Mouse (Mus musculus): ENCODE measurements around the gene Ndufv1. TPM values are rescaled to one million over a fixed set of nuclear protein-coding genes. Genes with fewer than 3 reads are reported as not detected.
A peak's percentile ranks its signal among the peaks of the same experiment; 100 is the strongest.
"Not testable (repeated sequence)": the region's sequence is repeated elsewhere in the genome, so short reads cannot be mapped to it uniquely, and the experiment has no call there.

Gene Ndufv1
- polyA plus RNA-seq (2012; rRNA removed): 260 and 262 TPM in 2 replicates

DNA sequence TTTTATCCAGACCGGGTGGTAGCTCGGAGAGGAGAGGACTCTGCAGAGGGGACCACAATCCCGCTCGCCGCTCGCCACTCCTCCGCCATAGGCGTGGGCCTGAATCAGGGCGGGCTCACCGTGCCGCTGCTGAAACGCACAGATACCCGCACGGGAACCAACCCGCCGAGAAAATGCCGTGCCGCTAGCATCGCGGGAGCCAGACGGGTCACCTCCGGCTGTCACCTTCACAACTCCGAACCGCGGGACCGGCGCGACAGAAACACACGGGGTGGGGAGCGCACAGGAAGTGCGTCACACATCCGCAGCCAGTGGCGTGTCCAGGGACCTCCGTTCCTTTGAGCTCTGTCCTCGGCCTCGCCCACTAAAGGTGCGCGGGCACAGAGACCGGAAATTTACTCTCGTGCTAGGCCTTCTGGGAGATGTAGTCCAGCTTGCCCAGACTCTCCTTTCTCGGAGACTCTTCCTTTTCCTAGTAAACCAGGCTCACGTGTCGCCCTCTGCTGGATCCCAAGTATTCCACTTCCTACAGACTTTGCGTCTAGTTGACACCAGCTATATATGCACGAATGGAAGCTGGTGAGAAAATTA is at the start of gene Ndufv1:
Gene Ndufv1, minus strand, starts transcription at position 375 of the 591 bp plus-strand sequence.
- no peak within 1 kb of the TSS for H3K27ac ChIP-seq (ENCODE audit: insufficient read depth, low read length)
- H3K4me3 ChIP-seq (ENCODE audit: insufficient read depth, low read length): peak within 1 kb of the TSS; percentile 65
- peaks cover 4% of the 10 kb centered on the region; the same call in 1 of the 2 replicates for H3K4me1 ChIP-seq (ENCODE audit: control insufficient read depth, insufficient read depth, low read length)
- TF ChIP-seq POLR2A (IDR thresholded peaks at IDR 0.05; ENCODE audit: extremely low read depth, insufficient read depth, low read length) (peak; percentile 74), CTCF (IDR thresholded peaks at IDR 0.05; ENCODE audit: extremely low read depth, insufficient read depth, low read length) (peak; percentile 92)

DNA sequence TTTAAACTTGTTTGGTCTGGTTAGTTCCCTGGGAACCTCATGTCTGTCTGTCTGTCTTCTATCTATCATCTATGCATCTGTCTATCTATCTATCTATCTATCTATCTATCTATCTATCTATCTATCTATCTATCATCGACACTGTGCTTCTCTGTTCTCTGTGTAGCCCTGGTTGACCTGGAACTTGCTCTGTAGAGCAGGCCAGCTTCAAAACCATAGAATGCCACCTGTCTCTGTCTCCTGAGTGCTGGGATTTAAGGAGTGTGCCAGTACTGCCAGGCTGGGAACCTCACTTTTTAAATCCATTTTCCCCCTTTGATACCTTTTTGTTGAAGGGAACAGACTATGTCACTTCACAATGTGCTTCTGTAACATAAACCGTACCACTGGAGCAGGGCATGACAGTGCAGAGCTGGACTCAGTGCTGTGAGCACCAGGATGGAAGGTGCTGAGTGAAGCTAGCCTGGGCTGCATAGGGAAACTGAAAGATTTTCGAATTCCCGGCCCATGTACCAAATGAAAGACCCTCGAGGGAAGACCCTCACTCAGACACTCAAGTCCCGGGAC is 48.4 kb upstream of the Ndufv1 start:
- no peak overlapping the region for H3K27ac ChIP-seq (ENCODE audit: insufficient read depth, low read length)
- H3K4me3 ChIP-seq (ENCODE audit: insufficient read depth, low read length): no peak overlapping the region
- no peaks in the 10 kb centered on the region for H3K4me1 ChIP-seq (ENCODE audit: control insufficient read depth, insufficient read depth, low read length)
- TF ChIP-seq POLR2A (IDR thresholded peaks at IDR 0.05; ENCODE audit: extremely low read depth, insufficient read depth, low read length): no peak
- TF ChIP-seq CTCF (IDR thresholded peaks at IDR 0.05; ENCODE audit: extremely low read depth, insufficient read depth, low read length): no peak

DNA sequence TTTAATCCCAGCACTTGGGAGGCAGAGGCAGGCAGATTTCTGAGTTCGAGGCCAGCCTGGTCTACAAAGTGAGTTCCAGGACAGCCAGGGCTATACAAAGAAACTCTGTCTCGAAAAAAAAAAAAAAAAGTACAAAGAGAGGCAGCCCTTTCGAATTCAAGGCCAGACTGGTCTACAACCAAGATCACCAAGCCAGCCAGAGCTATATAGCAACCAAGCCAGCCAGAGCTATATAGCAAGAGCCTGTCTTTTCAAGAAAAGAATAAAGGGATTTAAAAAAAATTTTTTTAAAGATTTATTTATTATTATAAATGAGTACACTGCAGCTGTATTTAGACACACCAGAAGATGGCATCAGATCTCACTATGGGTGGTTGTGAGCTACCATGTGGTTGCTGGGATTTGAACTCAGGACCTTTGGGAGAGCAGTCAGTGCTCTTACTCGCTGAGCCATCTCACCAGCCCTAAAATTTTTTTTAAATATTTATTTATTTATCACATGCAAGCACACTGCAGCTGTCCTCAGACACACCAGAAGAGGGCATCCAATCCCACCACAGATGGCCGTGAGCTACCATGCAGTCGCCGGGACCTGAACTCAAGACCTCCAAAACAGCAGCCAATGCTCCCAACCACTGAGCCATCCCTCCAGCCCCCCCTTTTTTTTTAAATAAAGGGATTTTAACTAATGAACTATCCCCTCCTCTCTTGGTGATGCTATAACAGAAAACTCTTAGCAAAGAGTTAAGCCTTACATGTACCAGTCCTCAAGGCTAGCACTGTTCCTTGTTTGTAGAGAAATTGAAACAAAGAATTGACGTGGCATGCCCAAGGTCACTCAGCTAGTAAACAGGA is 47.7 kb upstream of the Ndufv1 start:
- H3K27ac ChIP-seq (ENCODE audit: insufficient read depth, low read length); H3K4me1 ChIP-seq (ENCODE audit: control insufficient read depth, insufficient read depth, low read length); H3K4me3 ChIP-seq (ENCODE audit: insufficient read depth, low read length): not testable (repeated sequence)

DNA sequence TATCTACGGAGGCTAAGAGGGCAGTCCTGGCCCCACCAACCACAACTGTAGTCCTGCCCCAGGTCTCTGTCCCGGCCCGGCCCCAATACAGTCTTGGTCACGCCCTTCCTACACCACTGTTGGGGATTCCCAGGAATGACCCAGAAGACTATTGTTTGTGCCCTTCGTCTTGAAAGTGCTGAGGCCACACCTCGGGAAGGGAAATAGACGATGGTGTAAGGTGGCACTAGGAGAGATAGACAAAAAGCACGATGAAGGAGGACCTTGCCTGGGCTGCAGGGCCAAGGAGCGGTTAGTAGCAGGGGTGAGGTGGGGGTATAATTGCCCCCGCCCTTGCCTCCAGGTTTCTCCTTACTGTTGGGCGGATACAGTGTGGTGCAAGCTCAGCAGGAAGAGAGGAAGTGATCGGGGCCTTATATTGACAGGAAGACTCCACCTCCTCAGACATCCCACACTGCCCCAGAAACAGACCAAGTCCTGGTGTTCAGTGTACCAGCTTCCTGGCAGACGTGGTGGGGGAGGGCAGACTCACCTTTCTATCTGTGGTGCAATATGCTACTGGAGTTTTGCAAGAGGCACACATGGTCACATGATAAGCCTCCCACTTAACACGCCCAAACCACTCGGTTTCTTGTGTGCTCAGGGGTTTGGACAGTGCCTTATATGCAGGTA is 46.6 kb upstream of the Ndufv1 start, which contains the start of gene Gstp3:
Gene Gstp3, minus strand, starts transcription at position 501 of the 672 bp plus-strand sequence.
- H3K4me3 ChIP-seq (ENCODE audit: insufficient read depth, low read length): no peak within 1 kb of the TSS
- no peak within 1 kb of the TSS for H3K27ac ChIP-seq (ENCODE audit: insufficient read depth, low read length)
- H3K4me1 ChIP-seq (ENCODE audit: control insufficient read depth, insufficient read depth, low read length): no peaks in the 10 kb centered on the region
- no peak for TF ChIP-seq POLR2A (IDR thresholded peaks at IDR 0.05; ENCODE audit: extremely low read depth, insufficient read depth, low read length)
- no peak for TF ChIP-seq CTCF (IDR thresholded peaks at IDR 0.05; ENCODE audit: extremely low read depth, insufficient read depth, low read length)

DNA sequence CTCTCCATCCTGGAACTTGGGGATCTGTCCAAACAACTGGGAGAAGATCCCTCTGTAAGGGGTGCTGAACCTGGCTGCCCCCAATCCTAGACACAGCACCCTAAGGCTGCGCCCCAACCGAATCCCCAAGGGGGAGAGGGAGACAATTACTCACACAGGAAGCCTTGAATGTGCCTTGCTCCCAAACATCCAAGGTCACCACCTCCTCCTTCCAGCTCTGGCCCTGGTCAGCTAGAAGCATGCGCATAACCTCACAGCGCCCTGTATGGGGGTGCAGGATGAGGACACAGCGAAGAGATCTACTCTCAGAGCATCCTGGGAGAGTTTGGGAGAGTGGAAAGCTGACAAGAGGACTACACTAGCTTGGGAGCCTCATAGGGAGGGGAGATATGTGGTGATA is 46.0 kb upstream of the Ndufv1 start:
- no peak overlapping the region for H3K27ac ChIP-seq (ENCODE audit: insufficient read depth, low read length)
- H3K4me1 ChIP-seq (ENCODE audit: control insufficient read depth, insufficient read depth, low read length): no peaks in the 10 kb centered on the region
- TF ChIP-seq POLR2A (IDR thresholded peaks at IDR 0.05; ENCODE audit: extremely low read depth, insufficient read depth, low read length) (no peak), CTCF (IDR thresholded peaks at IDR 0.05; ENCODE audit: extremely low read depth, insufficient read depth, low read length) (no peak)
- no peak overlapping the region for H3K4me3 ChIP-seq (ENCODE audit: insufficient read depth, low read length)

DNA sequence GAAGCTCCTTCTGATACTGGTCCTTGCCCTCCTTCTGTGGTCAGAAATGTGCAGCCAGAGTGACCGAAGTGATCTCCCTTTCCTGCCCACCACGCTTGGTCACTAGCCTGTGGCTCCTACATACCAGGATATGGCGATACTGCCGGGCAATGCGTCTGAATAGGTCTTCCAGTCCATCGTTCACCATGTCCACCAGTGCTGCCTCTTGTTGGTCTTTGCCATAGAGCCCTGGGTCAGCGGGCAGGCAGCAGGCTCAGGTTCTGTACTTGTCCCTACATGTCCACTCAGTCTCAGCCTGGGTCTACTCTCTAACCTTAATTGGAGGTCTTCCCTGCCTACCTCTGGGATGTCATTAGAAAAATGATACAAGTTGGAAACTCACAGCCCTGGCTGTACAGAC is 45.4 kb upstream of the Ndufv1 start:
- Histone ChIP-seq H3K27ac (ENCODE audit: insufficient read depth, low read length) (no peak overlapping the region), H3K4me3 (ENCODE audit: insufficient read depth, low read length) (no peak overlapping the region), H3K4me1 (ENCODE audit: control insufficient read depth, insufficient read depth, low read length) (no peaks in the 10 kb centered on the region)
- TF ChIP-seq POLR2A (IDR thresholded peaks at IDR 0.05; ENCODE audit: extremely low read depth, insufficient read depth, low read length) (no peak), CTCF (IDR thresholded peaks at IDR 0.05; ENCODE audit: extremely low read depth, insufficient read depth, low read length) (no peak)

DNA sequence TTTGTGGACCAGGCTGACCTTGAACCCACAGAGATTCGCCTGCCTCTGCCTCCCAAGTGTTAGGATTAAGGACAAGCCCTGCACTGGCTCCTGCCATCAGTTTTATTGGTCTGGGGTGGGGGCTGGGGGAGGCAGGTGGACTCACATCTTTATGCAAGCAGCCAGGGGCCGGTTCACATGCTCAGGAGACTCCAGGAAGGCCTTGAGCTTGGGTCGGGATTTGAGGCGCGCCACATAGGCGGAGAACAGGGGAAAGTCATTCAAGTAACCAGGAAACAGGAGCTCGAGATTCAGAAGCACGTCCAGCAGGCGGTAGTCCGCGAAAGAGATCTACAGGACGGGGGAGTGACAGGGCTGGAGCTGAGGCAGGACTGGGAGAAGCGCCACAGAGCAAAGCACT is 44.8 kb upstream of the Ndufv1 start:
- no peak overlapping the region for H3K4me3 ChIP-seq (ENCODE audit: insufficient read depth, low read length)
- H3K4me1 ChIP-seq (ENCODE audit: control insufficient read depth, insufficient read depth, low read length): no peaks in the 10 kb centered on the region
- no peak overlapping the region for H3K27ac ChIP-seq (ENCODE audit: insufficient read depth, low read length)
- TF ChIP-seq CTCF (IDR thresholded peaks at IDR 0.05; ENCODE audit: extremely low read depth, insufficient read depth, low read length) (no peak), POLR2A (IDR thresholded peaks at IDR 0.05; ENCODE audit: extremely low read depth, insufficient read depth, low read length) (no peak)

DNA sequence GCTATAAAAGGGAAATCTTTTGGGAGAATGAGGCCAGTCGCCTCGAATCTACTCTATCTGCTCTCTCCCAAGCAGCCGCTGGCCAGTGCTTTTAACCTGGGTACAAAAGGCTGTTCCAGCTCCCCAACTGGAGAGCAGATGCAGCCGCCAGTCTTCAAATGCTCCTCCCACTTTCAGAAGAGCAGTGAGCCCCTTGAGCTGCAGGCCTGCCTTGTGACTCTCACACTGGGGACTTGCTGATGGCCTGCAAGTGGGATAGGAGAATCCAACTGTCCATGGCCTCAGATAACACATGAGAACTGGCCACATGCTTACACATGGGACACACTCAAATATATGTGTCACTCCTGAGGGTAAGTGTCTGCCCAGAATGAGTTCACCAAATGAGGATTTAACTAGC is 44.1 kb upstream of the Ndufv1 start:
- Histone ChIP-seq H3K4me1 (ENCODE audit: control insufficient read depth, insufficient read depth, low read length) (no peaks in the 10 kb centered on the region), H3K27ac (ENCODE audit: insufficient read depth, low read length) (no peak overlapping the region), H3K4me3 (ENCODE audit: insufficient read depth, low read length) (no peak overlapping the region)
- TF ChIP-seq CTCF (IDR thresholded peaks at IDR 0.05; ENCODE audit: extremely low read depth, insufficient read depth, low read length): no peak
- TF ChIP-seq POLR2A (IDR thresholded peaks at IDR 0.05; ENCODE audit: extremely low read depth, insufficient read depth, low read length): no peak

DNA sequence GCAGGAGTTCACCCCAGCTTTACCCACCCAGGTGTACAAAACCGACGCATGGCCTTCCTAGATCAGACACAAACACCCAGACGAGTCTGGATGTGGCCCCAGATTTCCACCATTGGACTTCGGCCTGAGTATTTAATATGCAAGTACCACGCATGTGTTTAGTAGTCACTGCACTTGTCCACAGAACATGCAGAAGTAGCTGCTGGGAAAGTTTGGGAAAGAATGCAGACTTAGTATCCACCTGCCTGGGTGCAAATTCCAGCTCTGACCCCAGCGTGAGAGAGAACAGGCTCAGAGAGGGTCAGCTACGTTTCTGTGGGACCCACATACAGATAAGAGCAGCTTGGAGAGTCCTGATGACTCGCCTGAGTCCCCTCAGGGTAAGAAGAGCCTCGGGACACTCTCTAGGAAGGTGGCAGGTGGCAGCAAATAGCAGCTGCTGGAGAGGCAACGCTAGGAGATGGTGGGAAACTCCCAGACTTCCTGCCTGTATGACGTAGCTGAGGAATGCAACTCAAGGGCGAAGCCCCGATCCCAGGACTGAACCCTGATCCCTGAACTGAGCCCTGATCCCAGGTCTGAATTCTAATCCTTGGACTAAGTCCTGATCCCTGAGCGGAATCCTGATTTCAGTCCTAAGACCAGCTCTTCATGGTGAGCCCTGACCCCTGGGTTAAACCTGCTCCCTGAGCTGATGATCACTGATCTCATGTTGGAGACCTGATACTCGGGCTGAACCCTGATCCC is 43.5 kb upstream of the Ndufv1 start:
- Histone ChIP-seq H3K4me1 (ENCODE audit: control insufficient read depth, insufficient read depth, low read length) (no peaks in the 10 kb centered on the region), H3K27ac (ENCODE audit: insufficient read depth, low read length) (no peak overlapping the region), H3K4me3 (ENCODE audit: insufficient read depth, low read length) (no peak overlapping the region)
- no peak for TF ChIP-seq POLR2A (IDR thresholded peaks at IDR 0.05; ENCODE audit: extremely low read depth, insufficient read depth, low read length)
- TF ChIP-seq CTCF (IDR thresholded peaks at IDR 0.05; ENCODE audit: extremely low read depth, insufficient read depth, low read length): no peak
